Mouse (Mus musculus): Measurements from ENCODE around the gene Cdk1. TPM values are rescaled to one million over a fixed set of nuclear protein-coding genes. Genes with fewer than 3 reads are reported as not detected.

Gene Cdk1
- polyA plus RNA-seq, 1 experiment: 415 TPM

GRCm38 (mm10) chr10:69328656-69329046 is 24.1 kb downstream of the Cdk1 start:
- Histone ChIP-seq H3K9ac (ENCODE audit: low read depth, poor library complexity, severe bottlenecking) (no peak overlapping the region), H3K4me3 (ENCODE audit: low read depth, low read length) (no peak overlapping the region), H3K27ac (ENCODE audit: insufficient read depth, low read length) (no peak overlapping the region), H3K4me1 (ENCODE audit: control insufficient read depth, insufficient read depth, low read length) (no peaks in the 10 kb centered on the region), H3K9me3 (replicated peaks; ENCODE audit: control insufficient read depth, insufficient read depth, low read length, poor library complexity, severe bottlenecking) (no peaks in the 10 kb centered on the region), H3K36me3 (ENCODE audit: control insufficient read depth, insufficient read depth, low read length, poor library complexity, severe bottlenecking) (no peaks in the 10 kb centered on the region), H3K27me3 (ENCODE audit: control insufficient read depth, insufficient read depth, low read length, poor library complexity, severe bottlenecking) (no peaks in the 10 kb centered on the region)
- TF ChIP-seq POLR2A (IDR thresholded peaks at IDR 0.05; ENCODE audit: insufficient read depth, low read length) (no peak), CTCF (IDR thresholded peaks at IDR 0.05; ENCODE audit: low read depth, low read length) (no peak), EP300 (IDR thresholded peaks at IDR 0.05; ENCODE audit: insufficient read depth, low read depth, low read length) (no peak)

- Histone ChIP-seq H3K4me3 (ENCODE audit: low read depth, low read length) (peak overlapping the region; percentile 46), H3K27ac (ENCODE audit: insufficient read depth, low read length) (peak overlapping the region; percentile 47), H3K4me1 (ENCODE audit: control insufficient read depth, insufficient read depth, low read length) (no peaks in the 10 kb centered on the region), H3K36me3 (ENCODE audit: control insufficient read depth, insufficient read depth, low read length, poor library complexity, severe bottlenecking) (no peaks in the 10 kb centered on the region), H3K9ac (ENCODE audit: low read depth, poor library complexity, severe bottlenecking) (no peak overlapping the region), H3K27me3 (ENCODE audit: control insufficient read depth, insufficient read depth, low read length, poor library complexity, severe bottlenecking) (no peaks in the 10 kb centered on the region), H3K9me3 (replicated peaks; ENCODE audit: control insufficient read depth, insufficient read depth, low read length, poor library complexity, severe bottlenecking) (no peaks in the 10 kb centered on the region)
- TF ChIP-seq CTCF (IDR thresholded peaks at IDR 0.05; ENCODE audit: low read depth, low read length) (no peak), POLR2A (IDR thresholded peaks at IDR 0.05; ENCODE audit: insufficient read depth, low read length) (no peak), EP300 (IDR thresholded peaks at IDR 0.05; ENCODE audit: insufficient read depth, low read depth, low read length) (no peak)
Observed at GRCm38 (mm10) chr10:69328029-69328655, 24.6 kb downstream of the Cdk1 start.

GRCm38 (mm10) chr10:69327362-69327761 is 25.4 kb downstream of the Cdk1 start:
- TF ChIP-seq EP300 (IDR thresholded peaks at IDR 0.05; ENCODE audit: insufficient read depth, low read depth, low read length) (no peak), POLR2A (IDR thresholded peaks at IDR 0.05; ENCODE audit: insufficient read depth, low read length) (no peak), CTCF (IDR thresholded peaks at IDR 0.05; ENCODE audit: low read depth, low read length) (no peak)
- H3K9me3 ChIP-seq (replicated peaks; ENCODE audit: control insufficient read depth, insufficient read depth, low read length, poor library complexity, severe bottlenecking): no peaks in the 10 kb centered on the region
- H3K4me1 ChIP-seq (ENCODE audit: control insufficient read depth, insufficient read depth, low read length): no peaks in the 10 kb centered on the region
- H3K27me3 ChIP-seq (ENCODE audit: control insufficient read depth, insufficient read depth, low read length, poor library complexity, severe bottlenecking): no peaks in the 10 kb centered on the region
- H3K27ac ChIP-seq (ENCODE audit: insufficient read depth, low read length): peak overlapping the region; percentile 65
- H3K4me3 ChIP-seq (ENCODE audit: low read depth, low read length): peak overlapping the region; percentile 46
- H3K9ac ChIP-seq (ENCODE audit: low read depth, poor library complexity, severe bottlenecking): no peak overlapping the region
- H3K36me3 ChIP-seq (ENCODE audit: control insufficient read depth, insufficient read depth, low read length, poor library complexity, severe bottlenecking): no peaks in the 10 kb centered on the region

- Histone ChIP-seq H3K27ac (ENCODE audit: insufficient read depth, low read length) (no peak overlapping the region), H3K27me3 (ENCODE audit: control insufficient read depth, insufficient read depth, low read length, poor library complexity, severe bottlenecking) (no peaks in the 10 kb centered on the region), H3K4me3 (ENCODE audit: low read depth, low read length) (no peak overlapping the region), H3K4me1 (ENCODE audit: control insufficient read depth, insufficient read depth, low read length) (no peaks in the 10 kb centered on the region), H3K9ac (ENCODE audit: low read depth, poor library complexity, severe bottlenecking) (no peak overlapping the region), H3K9me3 (replicated peaks; ENCODE audit: control insufficient read depth, insufficient read depth, low read length, poor library complexity, severe bottlenecking) (no peaks in the 10 kb centered on the region), H3K36me3 (ENCODE audit: control insufficient read depth, insufficient read depth, low read length, poor library complexity, severe bottlenecking) (no peaks in the 10 kb centered on the region)
- no peak for TF ChIP-seq EP300 (IDR thresholded peaks at IDR 0.05; ENCODE audit: insufficient read depth, low read depth, low read length)
- TF ChIP-seq CTCF (IDR thresholded peaks at IDR 0.05; ENCODE audit: low read depth, low read length): no peak
- TF ChIP-seq POLR2A (IDR thresholded peaks at IDR 0.05; ENCODE audit: insufficient read depth, low read length): no peak
Observed at GRCm38 (mm10) chr10:69326433-69326832, 26.3 kb downstream of the Cdk1 start.

GRCm38 (mm10) chr10:69324816-69325215 is 27.9 kb downstream of the Cdk1 start:
- Histone ChIP-seq H3K4me1 (ENCODE audit: control insufficient read depth, insufficient read depth, low read length) (no peaks in the 10 kb centered on the region), H3K4me3 (ENCODE audit: low read depth, low read length) (peak overlapping the region; percentile 13; the same call in 1 of the 2 replicates), H3K9me3 (replicated peaks; ENCODE audit: control insufficient read depth, insufficient read depth, low read length, poor library complexity, severe bottlenecking) (no peaks in the 10 kb centered on the region), H3K9ac (ENCODE audit: low read depth, poor library complexity, severe bottlenecking) (no peak overlapping the region), H3K27me3 (ENCODE audit: control insufficient read depth, insufficient read depth, low read length, poor library complexity, severe bottlenecking) (no peaks in the 10 kb centered on the region), H3K36me3 (ENCODE audit: control insufficient read depth, insufficient read depth, low read length, poor library complexity, severe bottlenecking) (no peaks in the 10 kb centered on the region), H3K27ac (ENCODE audit: insufficient read depth, low read length) (peak overlapping the region; percentile 36)
- TF ChIP-seq EP300 (IDR thresholded peaks at IDR 0.05; ENCODE audit: insufficient read depth, low read depth, low read length) (no peak), POLR2A (IDR thresholded peaks at IDR 0.05; ENCODE audit: insufficient read depth, low read length) (no peak), CTCF (IDR thresholded peaks at IDR 0.05; ENCODE audit: low read depth, low read length) (no peak)

GRCm38 (mm10) chr10:69323986-69324385 is 28.8 kb downstream of the Cdk1 start:
- Histone ChIP-seq H3K9me3 (replicated peaks; ENCODE audit: control insufficient read depth, insufficient read depth, low read length, poor library complexity, severe bottlenecking) (no peaks in the 10 kb centered on the region), H3K36me3 (ENCODE audit: control insufficient read depth, insufficient read depth, low read length, poor library complexity, severe bottlenecking) (no peaks in the 10 kb centered on the region), H3K4me3 (ENCODE audit: low read depth, low read length) (no peak overlapping the region), H3K27me3 (ENCODE audit: control insufficient read depth, insufficient read depth, low read length, poor library complexity, severe bottlenecking) (no peaks in the 10 kb centered on the region), H3K9ac (ENCODE audit: low read depth, poor library complexity, severe bottlenecking) (no peak overlapping the region), H3K4me1 (ENCODE audit: control insufficient read depth, insufficient read depth, low read length) (no peaks in the 10 kb centered on the region), H3K27ac (ENCODE audit: insufficient read depth, low read length) (no peak overlapping the region)
- TF ChIP-seq POLR2A (IDR thresholded peaks at IDR 0.05; ENCODE audit: insufficient read depth, low read length) (no peak), CTCF (IDR thresholded peaks at IDR 0.05; ENCODE audit: low read depth, low read length) (no peak)
